Mouse (Mus musculus): ENCODE results near the gene Arhgef17. TPM values are rescaled to one million over a fixed set of nuclear protein-coding genes. Genes with fewer than 3 reads are reported as not detected.

The Arhgef17 gene
- polyA plus RNA-seq, 1 experiment = not detected

DNA sequence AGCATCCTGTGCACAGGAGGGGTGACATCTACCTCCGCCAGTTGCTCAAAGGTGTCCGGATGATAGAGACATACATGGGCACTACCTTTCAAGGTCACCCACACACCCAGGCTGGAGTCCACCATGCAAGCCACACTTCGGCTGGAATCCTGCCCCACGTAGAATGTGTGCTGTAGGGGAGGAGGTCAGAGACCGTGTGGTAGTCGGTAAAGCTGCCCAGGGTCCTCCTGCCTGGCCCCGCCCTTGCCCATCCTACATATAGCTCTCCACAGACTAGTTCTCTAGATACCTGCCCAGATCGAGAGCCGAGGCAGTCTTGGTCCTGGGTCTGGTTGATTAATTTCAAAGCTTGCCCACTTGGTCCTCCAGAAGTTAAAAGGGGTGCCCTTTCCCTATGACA lies 55.1 kb downstream of the Arhgef17 start:
- WGBS = 95% methylated on average over 9 of the region's 9 CpGs
- H3K4me3 ChIP-seq (ENCODE audit: insufficient read depth, low read depth, low read length) = no peak overlapping the region
- H3K27ac ChIP-seq (ENCODE audit: insufficient read depth, low read depth, low read length) = no peak overlapping the region
- H3K4me1 ChIP-seq (ENCODE audit: control insufficient read depth, insufficient read depth, low read length) = peaks cover 21% of the 10 kb centered on the region
- TF ChIP-seq CTCF (IDR thresholded peaks at IDR 0.05; ENCODE audit: insufficient read depth, low read depth, low read length) (no peak), POLR2A (IDR thresholded peaks at IDR 0.05; ENCODE audit: insufficient read depth, low read depth, low read length) (no peak)

DNA sequence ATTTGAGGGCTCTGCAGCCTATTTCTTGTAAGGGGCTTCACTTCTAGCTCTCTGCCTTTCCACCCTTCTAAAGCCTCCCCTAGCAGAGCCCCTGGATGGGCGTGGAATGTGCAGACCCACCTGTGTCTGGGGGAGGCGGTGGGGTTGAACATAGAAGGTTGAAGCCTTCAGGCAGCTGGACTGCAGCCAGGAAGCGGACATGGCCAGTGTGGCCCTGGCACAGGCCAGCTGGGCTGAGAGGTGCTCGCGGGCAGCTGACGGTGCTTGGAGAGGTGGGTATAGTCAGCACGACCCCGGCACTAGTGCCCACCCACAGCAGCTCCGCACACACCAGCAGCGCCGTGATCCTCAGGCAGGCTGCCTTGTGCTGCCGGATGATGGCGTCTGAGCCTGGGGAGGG lies 55.6 kb downstream of the Arhgef17 start:
- H3K4me3 ChIP-seq (ENCODE audit: insufficient read depth, low read depth, low read length) = no peak overlapping the region
- WGBS = 77% methylated on average over 13 of the region's 13 CpGs

DNA sequence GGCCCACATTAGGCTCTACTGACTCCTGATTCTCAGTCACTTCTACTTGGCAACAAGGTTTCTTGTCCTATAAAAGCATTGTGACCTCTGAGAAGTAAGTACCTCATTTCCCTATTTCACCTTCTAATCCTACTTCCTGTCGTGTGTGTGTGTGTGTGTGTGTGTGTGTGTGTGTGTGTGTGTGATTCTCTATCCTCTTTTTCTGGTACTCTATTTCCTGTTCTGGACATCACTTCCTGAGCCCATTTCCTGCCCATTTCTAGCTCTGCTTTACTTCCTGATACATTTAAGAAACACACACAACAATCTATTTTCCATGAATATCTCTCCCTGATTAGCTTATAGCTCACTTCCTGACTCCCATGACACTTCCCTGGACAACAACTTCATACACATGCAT lies 56.1 kb downstream of the Arhgef17 start:
- Histone ChIP-seq H3K4me1 (ENCODE audit: control insufficient read depth, insufficient read depth, low read length) (peaks cover 21% of the 10 kb centered on the region), H3K27ac (ENCODE audit: insufficient read depth, low read depth, low read length) (no peak overlapping the region), H3K4me3 (ENCODE audit: insufficient read depth, low read depth, low read length) (no peak overlapping the region)
- 56% methylated on average over 1 of the region's 1 CpGs for WGBS
- TF ChIP-seq POLR2A (IDR thresholded peaks at IDR 0.05; ENCODE audit: insufficient read depth, low read depth, low read length) = no peak
- TF ChIP-seq CTCF (IDR thresholded peaks at IDR 0.05; ENCODE audit: insufficient read depth, low read depth, low read length) = no peak

More for the DNA sequence above, 55.6 kb downstream of the Arhgef17 start:
- H3K4me1 ChIP-seq (ENCODE audit: control insufficient read depth, insufficient read depth, low read length) = peaks cover 21% of the 10 kb centered on the region
- H3K27ac ChIP-seq (ENCODE audit: insufficient read depth, low read depth, low read length) = no peak overlapping the region
- TF ChIP-seq POLR2A (IDR thresholded peaks at IDR 0.05; ENCODE audit: insufficient read depth, low read depth, low read length) (no peak), CTCF (IDR thresholded peaks at IDR 0.05; ENCODE audit: insufficient read depth, low read depth, low read length) (no peak)

DNA sequence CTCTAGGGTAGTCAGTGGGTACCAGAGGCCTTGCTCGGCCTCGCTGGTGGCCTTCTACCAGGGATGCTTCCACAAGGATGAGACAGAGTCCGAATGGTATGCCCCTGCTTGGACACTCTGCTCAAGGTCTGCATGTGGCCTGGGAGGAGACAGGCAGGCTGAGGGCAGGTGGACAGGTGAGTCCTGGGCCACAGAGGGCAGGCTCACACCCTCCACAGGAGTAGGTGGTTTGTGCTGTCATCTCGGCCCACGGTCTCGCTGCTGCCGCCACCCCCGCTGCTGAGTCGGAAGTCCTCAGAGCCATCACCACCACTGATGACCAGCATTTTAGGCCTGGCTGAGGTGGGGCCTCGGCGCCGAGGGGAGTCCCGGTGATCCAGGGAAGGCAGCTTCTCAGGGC lies 58.7 kb downstream of the Arhgef17 start:
- no peak overlapping the region for H3K4me3 ChIP-seq (ENCODE audit: insufficient read depth, low read depth, low read length)
- TF ChIP-seq POLR2A (IDR thresholded peaks at IDR 0.05; ENCODE audit: insufficient read depth, low read depth, low read length) (no peak), CTCF (IDR thresholded peaks at IDR 0.05; ENCODE audit: insufficient read depth, low read depth, low read length) (no peak)
- WGBS = 93% methylated on average over 13 of the region's 13 CpGs
- no peak overlapping the region for H3K27ac ChIP-seq (ENCODE audit: insufficient read depth, low read depth, low read length)
- H3K4me1 ChIP-seq (ENCODE audit: control insufficient read depth, insufficient read depth, low read length) = peaks cover 22% of the 10 kb centered on the region

DNA sequence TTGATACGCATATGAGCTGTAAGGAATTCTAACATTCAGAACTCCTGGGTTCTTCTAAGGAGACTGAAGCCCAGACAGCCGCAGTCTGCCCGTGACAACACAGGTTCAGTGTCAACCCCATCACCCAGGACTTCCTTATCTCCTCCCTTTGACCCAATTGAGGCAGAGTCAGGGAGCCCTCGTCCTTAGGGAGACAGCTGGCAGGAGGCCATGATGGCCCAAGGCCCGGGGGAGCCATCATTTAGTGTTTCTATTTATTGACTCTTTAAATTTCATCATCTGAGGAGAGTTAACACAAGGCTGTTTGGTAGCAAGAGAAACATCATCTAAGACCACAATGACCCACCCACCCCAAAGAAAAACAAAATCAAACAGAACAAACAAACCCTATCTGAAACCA lies 60.0 kb downstream of the Arhgef17 start:
- no peak for TF ChIP-seq CTCF (IDR thresholded peaks at IDR 0.05; ENCODE audit: insufficient read depth, low read depth, low read length)
- no peak for TF ChIP-seq POLR2A (IDR thresholded peaks at IDR 0.05; ENCODE audit: insufficient read depth, low read depth, low read length)
- 64% methylated on average over 5 of the region's 5 CpGs for WGBS
- Histone ChIP-seq H3K27ac (ENCODE audit: insufficient read depth, low read depth, low read length) (no peak overlapping the region), H3K4me1 (ENCODE audit: control insufficient read depth, insufficient read depth, low read length) (peaks cover 22% of the 10 kb centered on the region), H3K4me3 (ENCODE audit: insufficient read depth, low read depth, low read length) (no peak overlapping the region)

DNA sequence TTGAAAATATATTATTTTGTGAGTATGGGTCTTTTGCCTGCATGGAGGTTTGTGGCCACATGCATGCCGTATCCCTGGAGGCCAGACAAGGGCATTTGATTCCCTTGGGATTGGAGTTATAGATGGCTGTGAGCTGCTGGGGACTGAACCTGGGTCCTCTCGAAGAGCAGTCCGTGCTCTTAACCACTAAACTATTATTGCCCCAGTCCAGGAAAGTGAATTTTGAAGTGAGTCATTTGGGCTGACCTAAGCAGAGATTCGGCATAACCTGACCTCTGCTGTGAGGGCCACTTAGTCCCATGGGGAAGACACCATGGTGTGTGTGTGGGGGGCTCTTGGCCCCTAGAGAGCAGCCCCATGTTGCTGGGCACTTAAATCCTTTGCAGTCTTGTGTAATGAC lies 60.6 kb downstream of the Arhgef17 start:
- TF ChIP-seq CTCF (IDR thresholded peaks at IDR 0.05; ENCODE audit: insufficient read depth, low read depth, low read length) (no peak), POLR2A (IDR thresholded peaks at IDR 0.05; ENCODE audit: insufficient read depth, low read depth, low read length) (no peak)
- 86% methylated on average over 4 of the region's 4 CpGs for WGBS
- no peak overlapping the region for H3K4me3 ChIP-seq (ENCODE audit: insufficient read depth, low read depth, low read length)
- peaks cover 17% of the 10 kb centered on the region for H3K4me1 ChIP-seq (ENCODE audit: control insufficient read depth, insufficient read depth, low read length)
- H3K27ac ChIP-seq (ENCODE audit: insufficient read depth, low read depth, low read length) = no peak overlapping the region

DNA sequence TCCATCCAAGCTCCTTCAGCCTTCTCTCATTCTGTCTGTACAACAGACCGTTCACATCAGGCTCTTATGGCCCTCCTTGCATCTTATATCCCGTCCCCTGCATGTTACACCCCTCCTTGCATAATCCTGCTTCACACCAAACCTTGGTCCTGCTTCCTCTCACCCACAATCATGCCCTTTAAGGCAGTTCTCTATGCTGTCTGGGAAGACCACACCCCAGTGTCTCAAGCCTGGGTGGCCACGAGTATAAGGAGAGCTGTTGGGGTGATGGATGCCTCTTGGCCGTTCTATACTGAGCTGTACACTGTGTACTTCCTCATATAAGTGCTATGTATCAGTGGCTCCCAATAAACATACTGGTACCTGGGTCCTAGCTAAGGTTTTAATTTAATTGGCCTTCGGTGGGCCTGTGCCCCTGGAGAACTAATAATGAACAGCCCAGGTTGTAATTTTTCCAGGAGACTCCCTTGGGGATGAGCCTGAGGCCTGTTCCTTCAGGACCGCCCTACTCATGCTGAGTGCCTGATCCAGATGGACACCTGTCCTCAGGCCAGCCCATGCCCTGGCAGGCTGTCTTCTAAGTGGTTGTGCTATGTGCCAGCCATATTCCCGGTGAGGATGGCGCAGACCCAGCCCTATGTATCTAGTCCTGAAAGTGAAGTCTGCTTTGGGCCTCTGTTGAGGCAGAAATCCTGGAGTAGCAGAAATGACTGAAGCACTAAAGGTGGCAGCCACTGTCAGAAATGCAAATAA lies 61.9 kb downstream of the Arhgef17 start:
- Histone ChIP-seq H3K27ac (ENCODE audit: insufficient read depth, low read depth, low read length) (no peak overlapping the region), H3K4me1 (ENCODE audit: control insufficient read depth, insufficient read depth, low read length) (peaks cover 13% of the 10 kb centered on the region; the same call in 1 of the 2 replicates), H3K4me3 (ENCODE audit: insufficient read depth, low read depth, low read length) (no peak overlapping the region)
- WGBS = 90% methylated on average over 8 of the region's 8 CpGs
- TF ChIP-seq POLR2A (IDR thresholded peaks at IDR 0.05; ENCODE audit: insufficient read depth, low read depth, low read length) (no peak), CTCF (IDR thresholded peaks at IDR 0.05; ENCODE audit: insufficient read depth, low read depth, low read length) (no peak)

DNA sequence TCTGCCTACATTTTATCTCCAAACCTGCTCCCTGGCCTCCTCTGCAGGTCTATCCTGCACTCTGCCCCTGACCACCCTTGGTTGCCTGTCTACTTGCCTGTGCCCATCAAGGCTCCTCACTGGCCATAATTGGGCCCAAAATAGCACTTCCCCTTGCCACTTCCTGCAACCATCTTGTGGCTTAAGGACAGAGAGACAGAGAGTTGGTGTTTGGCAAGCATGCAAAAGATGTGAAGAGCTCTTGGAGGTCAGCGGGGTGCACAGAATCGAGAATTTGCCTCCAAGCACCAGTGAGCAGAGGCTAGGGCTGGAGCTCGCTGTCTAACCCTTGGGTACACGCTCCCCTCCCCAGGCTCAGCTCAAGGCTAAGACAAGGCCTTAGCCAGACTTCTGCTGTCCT lies 63.4 kb downstream of the Arhgef17 start:
- Histone ChIP-seq H3K27ac (ENCODE audit: insufficient read depth, low read depth, low read length) (no peak overlapping the region; the same call in 1 of the 2 replicates), H3K4me1 (ENCODE audit: control insufficient read depth, insufficient read depth, low read length) (peaks cover 10% of the 10 kb centered on the region; the same call in 1 of the 2 replicates), H3K4me3 (ENCODE audit: insufficient read depth, low read depth, low read length) (no peak overlapping the region)
- TF ChIP-seq POLR2A (IDR thresholded peaks at IDR 0.05; ENCODE audit: insufficient read depth, low read depth, low read length) (no peak), CTCF (IDR thresholded peaks at IDR 0.05; ENCODE audit: insufficient read depth, low read depth, low read length) (no peak)
- WGBS = 73% methylated on average over 4 of the region's 4 CpGs

DNA sequence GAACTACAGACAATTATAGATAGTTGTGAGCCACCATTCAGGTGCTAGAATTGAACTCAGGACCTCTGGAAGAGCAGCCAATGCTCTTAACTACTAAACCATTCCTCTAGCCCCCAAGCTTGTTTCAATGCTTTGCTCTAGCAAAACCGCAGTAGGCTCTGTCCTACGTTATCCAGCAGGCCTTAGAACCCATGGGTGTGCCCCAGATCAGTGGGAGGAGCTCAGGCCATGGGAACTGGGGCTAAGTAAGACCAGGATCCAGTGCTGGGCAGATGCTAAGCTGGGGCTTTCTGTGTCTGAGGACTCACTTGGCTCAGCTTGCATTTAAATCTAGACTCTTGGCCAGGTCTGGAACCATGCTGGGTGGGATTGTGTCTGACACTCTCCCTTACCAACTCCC lies 64.3 kb downstream of the Arhgef17 start:
- no peak overlapping the region for H3K27ac ChIP-seq (ENCODE audit: insufficient read depth, low read depth, low read length)
- TF ChIP-seq CTCF (IDR thresholded peaks at IDR 0.05; ENCODE audit: insufficient read depth, low read depth, low read length) (no peak), POLR2A (IDR thresholded peaks at IDR 0.05; ENCODE audit: insufficient read depth, low read depth, low read length) (no peak)
- 66% methylated on average over 2 of the region's 2 CpGs for WGBS
- H3K4me3 ChIP-seq (ENCODE audit: insufficient read depth, low read depth, low read length) = no peak overlapping the region
- H3K4me1 ChIP-seq (ENCODE audit: control insufficient read depth, insufficient read depth, low read length) = peaks cover 13% of the 10 kb centered on the region; the same call in 1 of the 2 replicates

Data from olfactory bulb, adult 2 months (tissue).